Mouse (Mus musculus) CH12.LX (cell line): Measurements from ENCODE around the gene Dtl.

Experiments
- CTCF ChIP-seq, 2 experiments: IDR thresholded peaks in 1 of 2; conservative IDR thresholded peaks in 1 of 2; 2 replicates each; pipeline ENCODE4 v1.5.1; 2011 to 2012; ENCODE audit warnings: low read depth in 2 of 2, low read length in 2 of 2, improper control_type of control experiment in 1 of 2, inconsistent platforms in 1 of 2, mild to moderate bottlenecking in 1 of 2, moderate library complexity in 1 of 2
- EP300 ChIP-seq: IDR thresholded peaks from 2 replicates; pipeline ENCODE4 v1.6.1; 2011; ENCODE audit warnings: low read length, improper control_type of control experiment
- MAX ChIP-seq: IDR thresholded peaks from 2 replicates; pipeline ENCODE4 v1.6.1; 2011; ENCODE audit warnings: low read length, improper control_type of control experiment
- POLR2A ChIP-seq: IDR thresholded peaks from 2 replicates; pipeline ENCODE4 v1.6.1; 2011; ENCODE audit warnings: low read depth, mild to moderate bottlenecking, improper control_type of control experiment, low read length

GRCm38 (mm10) chr1:191517056-191517455 is 58.3 kb downstream of the Dtl start:
- TF ChIP-seq CTCF (conservative IDR thresholded peaks at IDR 0.05 in 1 of 2, IDR thresholded peaks at IDR 0.05 in 1 of 2; ENCODE audit: low read depth in 2 of 2, low read length in 2 of 2) (no peak), EP300 (no peak), POLR2A (no peak), MAX (no peak)
